Mouse (Mus musculus): Measurements from ENCODE around the gene Limch1.

- TF ChIP-seq CTCF (IDR thresholded peaks at IDR 0.05; ENCODE audit: borderline replicate concordance, control insufficient read depth, extremely low read depth, insufficient read depth, low read length, poor library complexity) (no peak), POLR2A (IDR thresholded peaks at IDR 0.05; ENCODE audit: control insufficient read depth, extremely low read depth, insufficient read depth, low read length, poor library complexity) (no peak)
Measured at GRCm38 (mm10) chr5:66859506-66859905, 113.9 kb downstream of the Limch1 start.

All from thymus, adult 2 months (tissue).